Mouse (Mus musculus) stomach, postnatal 0 days (tissue): ENCODE results near the gene Kctd15. TPM values are rescaled to one million over a fixed set of nuclear protein-coding genes. Genes with fewer than 3 reads are reported as not detected.

ENCODE experiments used
- ATAC-seq: fragments of 200-750 bp; cut with Nextera tagmentation; 2 replicates; pipeline ENCODE4 v1.8.0; 2017; ENCODE audit not compliant: low FRiP score, low TSS enrichment
- DNase-seq: peaks from one replicate; pipeline ENCODE4 v3.0.0-alpha.2; 2016; ENCODE audit warnings: low spot score
- H3K27ac ChIP-seq: fragments of 300-500 bp; sonication (generic); replicated peaks from 2 replicates; pipeline ENCODE4 v1.5.1; 2014; ENCODE audit warnings: mild to moderate bottlenecking, control low read depth
- H3K27me3 ChIP-seq: fragments of 300-500 bp; sonication (generic); 2 replicates; pipeline ENCODE4 v1.6.1; 2014; ENCODE audit warnings: low read length; ENCODE audit not compliant: control insufficient read depth, insufficient read depth
- H3K36me3 ChIP-seq: fragments of 300-500 bp; sonication (generic); 2 replicates; pipeline ENCODE4 v1.6.1; 2014; ENCODE audit warnings: low read length, mixed read lengths; ENCODE audit not compliant: control insufficient read depth, insufficient read depth
- H3K4me1 ChIP-seq: fragments of 300-500 bp; sonication (generic); replicated peaks from 2 replicates; pipeline ENCODE4 v1.6.1; 2014; ENCODE audit warnings: antibody characterized with exemption; ENCODE audit not compliant: control insufficient read depth, insufficient read depth
- H3K4me2 ChIP-seq: fragments of 300-500 bp; sonication (generic); replicated peaks from 2 replicates; pipeline ENCODE4 v1.6.1; 2014; ENCODE audit warnings: low read depth, mild to moderate bottlenecking, control low read depth, moderate library complexity
- H3K4me3 ChIP-seq: fragments of 300-500 bp; sonication (generic); 2 replicates; pipeline ENCODE4 v1.5.1; 2014; ENCODE audit warnings: low read depth, low read length, control low read depth
- H3K9ac ChIP-seq: fragments of 300-500 bp; sonication (generic); 2 replicates; pipeline ENCODE4 v1.6.1; 2014; ENCODE audit warnings: mild to moderate bottlenecking, low read length, control low read depth, mixed read lengths
- H3K9me3 ChIP-seq: fragments of 300-500 bp; sonication (generic); 2 replicates; pipeline ENCODE4 v1.6.1; 2016; ENCODE audit warnings: low read length; ENCODE audit not compliant: control insufficient read depth
- CTCF ChIP-seq: IDR thresholded peaks from 2 replicates; pipeline ENCODE4 v1.5.1; 2016; ENCODE audit warnings: antibody characterized with exemption, low read depth, mild to moderate bottlenecking, moderate library complexity
- EP300 ChIP-seq: optimal IDR thresholded peaks from 2 replicates; pipeline ENCODE3; 2016; ENCODE audit warnings: antibody characterized with exemption
- WGBS: fragments of 180-500 bp; shearing (Covaris S2); extraction: QIAGEN DNeasy Blood & Tissue Kit; methylation state at CpG from one replicate; pipeline ENCODE4 v1.1.7; 2014; 5-methylcytosine and 5-hydroxymethylcytosine counted together
- polyA plus RNA-seq: library from polyadenylated mRNA; unstranded; fragments of >200 nt; fragmentation: Nextera tagmentation; extraction: Ambion mirVana; gene quantifications from 2 replicates; pipeline ENCODE4 v1.2.1, GENCODE M21; 2015

The Kctd15 gene
- polyA plus RNA-seq, 1 experiment from 2014 or later: 17.5 TPM

- Histone ChIP-seq H3K9me3 (no peaks in the 10 kb centered on the region), H3K9ac (no peak overlapping the region), H3K36me3 (no peaks in the 10 kb centered on the region), H3K27ac (no peak overlapping the region), H3K27me3 (no peaks in the 10 kb centered on the region), H3K4me3 (no peak overlapping the region), H3K4me2 (no peak overlapping the region), H3K4me1 (no peaks in the 10 kb centered on the region)
- WGBS: 31% methylated on average over 4 of the region's 4 CpGs
- ATAC-seq (no peak), DNase-seq (no peak)
- no peak for TF ChIP-seq CTCF
- no peak for TF ChIP-seq EP300
Measured at GRCm38 (mm10) chr7:34685176-34685575, 28.6 kb upstream of the Kctd15 start.

- no peaks in the 10 kb centered on the region for H3K9me3 ChIP-seq
- TF ChIP-seq EP300: no peak
- TF ChIP-seq CTCF: no peak
- no peak for ATAC-seq
Measured at GRCm38 (mm10) chr7:34680771-34681421, 24.4 kb upstream of the Kctd15 start.

GRCm38 (mm10) chr7:34679886-34680285 lies 23.4 kb upstream of the Kctd15 start:
- no peaks in the 10 kb centered on the region for H3K36me3 ChIP-seq
- H3K9ac ChIP-seq: no peak overlapping the region
- TF ChIP-seq CTCF: no peak
- TF ChIP-seq EP300: no peak
- no peak overlapping the region for H3K27ac ChIP-seq
- no peak overlapping the region for H3K4me3 ChIP-seq
- H3K9me3 ChIP-seq: no peaks in the 10 kb centered on the region
- H3K4me1 ChIP-seq: no peaks in the 10 kb centered on the region
- H3K27me3 ChIP-seq: peaks cover 7% of the 10 kb centered on the region
- H3K4me2 ChIP-seq: no peak overlapping the region
- 53% methylated on average over 2 of the region's 2 CpGs for WGBS
- ATAC-seq (no peak), DNase-seq (no peak)

More at GRCm38 (mm10) chr7:34680771-34681421, 24.4 kb upstream of the Kctd15 start:
- WGBS: 53% methylated on average over 15 of the region's 15 CpGs
- Histone ChIP-seq H3K4me3 (no peak overlapping the region), H3K27ac (no peak overlapping the region), H3K4me2 (no peak overlapping the region), H3K36me3 (no peaks in the 10 kb centered on the region), H3K9ac (no peak overlapping the region), H3K27me3 (no peaks in the 10 kb centered on the region; the same call in 1 of the 2 replicates), H3K4me1 (no peaks in the 10 kb centered on the region)
- DNase-seq: no peak

- Histone ChIP-seq H3K4me3 (peak overlapping the region; percentile 15), H3K4me1 (no peaks in the 10 kb centered on the region), H3K4me2 (0 out of 2 replicates have a peak overlapping the region, but pooled peaks have one; percentile 17), H3K27me3 (peaks cover 11% of the 10 kb centered on the region), H3K36me3 (no peaks in the 10 kb centered on the region), H3K9ac (no peak overlapping the region), H3K27ac (no peak overlapping the region), H3K9me3 (no peaks in the 10 kb centered on the region)
- peak; percentile 46; the same call in 1 of the 2 replicates for ATAC-seq
- TF ChIP-seq CTCF (peak; percentile 95), EP300 (no peak)
- peak; percentile 82 for DNase-seq
- WGBS: 9% methylated on average over 33 of the region's 33 CpGs
Measured at GRCm38 (mm10) chr7:34675831-34676514, 19.4 kb upstream of the Kctd15 start.

- H3K4me1 ChIP-seq: no peaks in the 10 kb centered on the region
- no peak overlapping the region for H3K4me3 ChIP-seq
- TF ChIP-seq EP300 (no peak), CTCF (no peak)
- 17% methylated on average over 42 of the region's 42 CpGs for WGBS
- H3K27ac ChIP-seq: no peak overlapping the region
- no peaks in the 10 kb centered on the region for H3K9me3 ChIP-seq
- DNase-seq (no peak), ATAC-seq (no peak)
- no peak overlapping the region for H3K4me2 ChIP-seq
- H3K9ac ChIP-seq: no peak overlapping the region
- H3K36me3 ChIP-seq: no peaks in the 10 kb centered on the region
- peaks cover 11% of the 10 kb centered on the region for H3K27me3 ChIP-seq
Measured at GRCm38 (mm10) chr7:34675120-34675790, 18.7 kb upstream of the Kctd15 start.

- no peak overlapping the region for H3K9ac ChIP-seq
- no peak overlapping the region for H3K27ac ChIP-seq
- WGBS: 82% methylated on average over 4 of the region's 4 CpGs
- no peaks in the 10 kb centered on the region for H3K9me3 ChIP-seq
- ATAC-seq: no peak
- TF ChIP-seq EP300: no peak
- TF ChIP-seq CTCF: no peak
- H3K4me1 ChIP-seq: no peaks in the 10 kb centered on the region
- no peaks in the 10 kb centered on the region for H3K36me3 ChIP-seq
- H3K4me2 ChIP-seq: no peak overlapping the region
- H3K27me3 ChIP-seq: peaks cover 11% of the 10 kb centered on the region
- H3K4me3 ChIP-seq: no peak overlapping the region
- no peak for DNase-seq
Measured at GRCm38 (mm10) chr7:34672916-34673315, 16.4 kb upstream of the Kctd15 start.
